12 mouse cellular contexts compared by ENCODE assay signal in the genomic region with DNA sequence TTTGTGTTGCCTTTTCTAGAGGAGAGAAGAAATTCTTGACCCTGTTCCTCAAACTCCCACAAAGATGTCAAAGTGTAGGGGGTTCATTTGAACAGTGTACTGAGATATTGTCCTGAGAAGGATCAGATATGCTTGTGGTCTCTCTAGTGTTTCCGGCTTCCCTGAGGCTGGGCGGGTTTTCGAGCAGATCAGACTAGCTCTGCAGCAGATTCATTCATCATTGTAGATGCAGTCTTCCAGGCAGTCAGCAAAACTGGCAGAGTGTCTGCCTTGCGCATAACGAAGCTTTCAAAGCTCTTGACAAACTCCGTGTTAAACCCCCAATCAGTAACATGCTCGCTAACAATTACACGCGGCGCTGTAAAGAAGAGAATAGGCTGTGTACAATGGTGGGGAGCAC.
DNase-seq lines count a peak whose midpoint lies in the region; ATAC-seq and TF ChIP-seq lines count a peak whose summit lies in the region.
"Had no signal": no experiment of that assay in that cellular context is flagged by ENCODE, and none has a peak within 500 bp of the region (broad histone marks: within the 10 kb centered on the region; RNA-seq: fewer than 3 reads in every experiment).

No protein-coding gene starts in this region.

- no peak overlapping the region for H3K4me2 ChIP-seq in hindbrain, embryonic 13.5 days
- H3K4me2 ChIP-seq in hindbrain, embryonic 12.5 days (replicated peaks) = no peak overlapping the region
- no peak overlapping the region for H3K4me2 ChIP-seq in midbrain, postnatal 0 days (ENCODE audit: low read depth, low read length, poor library complexity, severe bottlenecking)
- no peak overlapping the region for H3K4me2 ChIP-seq in midbrain, embryonic 15.5 days
- H3K4me2 ChIP-seq: neural tube, embryonic 12.5 days had no signal

- ATAC-seq in hindbrain, embryonic 13.5 days (ENCODE audit: low FRiP score) = no peak
- ATAC-seq in hindbrain, embryonic 12.5 days (ENCODE audit: low FRiP score) = no peak
- ATAC-seq in midbrain, postnatal 0 days (ENCODE audit: low FRiP score) = no peak
- ATAC-seq in midbrain, embryonic 15.5 days (replicated peaks) = no peak
- ATAC-seq: CD4-positive, CD25-positive, alpha-beta regulatory T cell, adult 4 months; lung, postnatal 0 days had no signal

- no peaks in the 10 kb centered on the region for H3K36me3 ChIP-seq in hindbrain, embryonic 13.5 days
- no peaks in the 10 kb centered on the region for H3K36me3 ChIP-seq in hindbrain, embryonic 12.5 days
- no peaks in the 10 kb centered on the region for H3K36me3 ChIP-seq in midbrain, postnatal 0 days (ENCODE audit: insufficient read depth, low read length)
- no peaks in the 10 kb centered on the region for H3K36me3 ChIP-seq in midbrain, embryonic 15.5 days (replicated peaks)
- H3K36me3 ChIP-seq: neural tube, embryonic 12.5 days had no signal

- no peak overlapping the region for H3K9ac ChIP-seq in hindbrain, embryonic 13.5 days
- H3K9ac ChIP-seq in hindbrain, embryonic 12.5 days = no peak overlapping the region
- no peak overlapping the region for H3K9ac ChIP-seq in midbrain, postnatal 0 days (replicated peaks; ENCODE audit: low read length, poor library complexity, severe bottlenecking)
- H3K9ac ChIP-seq in midbrain, embryonic 15.5 days = no peak overlapping the region
- H3K9ac ChIP-seq: neural tube, embryonic 12.5 days had no signal

- 73% methylated on average over 10 of the region's 10 CpGs for WGBS in hindbrain, embryonic 13.5 days
- WGBS in hindbrain, embryonic 12.5 days = 83% methylated on average over 10 of the region's 10 CpGs
- 66% methylated on average over 10 of the region's 10 CpGs for WGBS in midbrain, postnatal 0 days
- WGBS in midbrain, embryonic 15.5 days = 67% methylated on average over 10 of the region's 10 CpGs

- intact Hi-C loops in gastrocnemius, adult 2 months (cut with DNase I) = no loop called here
- intact Hi-C loops in heart, postnatal 36 days (cut with DNase I) = no loop called here

- TF ChIP-seq CTCF in midbrain, postnatal 0 days (IDR thresholded peaks at IDR 0.05) = no peak
- no peak for TF ChIP-seq CTCF in gastrocnemius, adult 2 months (IDR thresholded peaks at IDR 0.05)

- H3K27ac ChIP-seq in hindbrain, embryonic 13.5 days = 0 out of 2 replicates have a peak overlapping the region, but pooled peaks have one; percentile 9
- H3K27ac ChIP-seq in hindbrain, embryonic 12.5 days = no peak overlapping the region
- H3K27ac ChIP-seq in midbrain, postnatal 0 days (ENCODE audit: low read depth, low read length) = no peak overlapping the region
- H3K27ac ChIP-seq in midbrain, embryonic 15.5 days = no peak overlapping the region
- no peak overlapping the region for H3K27ac ChIP-seq in gastrocnemius, adult 2 months
- H3K27ac ChIP-seq: neural tube, embryonic 12.5 days had no signal

- DNase-seq in midbrain, postnatal 0 days (ENCODE audit: low spot score) = peak; percentile 30
- DNase-seq in naive thymus-derived CD4-positive, alpha-beta T cell, adult 2 months (ENCODE audit: low read depth) = peak; percentile 1
- no peak for DNase-seq in gastrocnemius, adult 2 months
- no peak for DNase-seq in adrenal gland, postnatal 4 days (ENCODE audit: low spot score in 2 of 2)
- no peak for DNase-seq in heart, postnatal 36 days
- DNase-seq: cerebellum, adult 11 months had no signal

- H3K9me3 ChIP-seq in hindbrain, embryonic 13.5 days = no peaks in the 10 kb centered on the region
- no peaks in the 10 kb centered on the region for H3K9me3 ChIP-seq in hindbrain, embryonic 12.5 days (replicated peaks)
- no peaks in the 10 kb centered on the region for H3K9me3 ChIP-seq in midbrain, postnatal 0 days (ENCODE audit: low read length)
- H3K9me3 ChIP-seq in midbrain, embryonic 15.5 days = no peaks in the 10 kb centered on the region
- H3K9me3 ChIP-seq: neural tube, embryonic 12.5 days had no signal

- no peaks in the 10 kb centered on the region for H3K27me3 ChIP-seq in hindbrain, embryonic 13.5 days
- no peaks in the 10 kb centered on the region for H3K27me3 ChIP-seq in hindbrain, embryonic 12.5 days
- H3K27me3 ChIP-seq in midbrain, postnatal 0 days (ENCODE audit: insufficient read depth, low read length) = no peaks in the 10 kb centered on the region
- no peaks in the 10 kb centered on the region for H3K27me3 ChIP-seq in midbrain, embryonic 15.5 days (replicated peaks)
- H3K27me3 ChIP-seq: neural tube, embryonic 12.5 days had no signal

- H3K4me3 ChIP-seq in hindbrain, embryonic 13.5 days = no peak overlapping the region
- no peak overlapping the region for H3K4me3 ChIP-seq in hindbrain, embryonic 12.5 days
- no peak overlapping the region for H3K4me3 ChIP-seq in midbrain, postnatal 0 days (ENCODE audit: low read depth, low read length)
- H3K4me3 ChIP-seq in midbrain, embryonic 15.5 days = no peak overlapping the region
- no peak overlapping the region for H3K4me3 ChIP-seq in gastrocnemius, adult 2 months
- H3K4me3 ChIP-seq: neural tube, embryonic 12.5 days had no signal

- no peaks in the 10 kb centered on the region; the same call in 1 of the 2 replicates for H3K4me1 ChIP-seq in hindbrain, embryonic 13.5 days (replicated peaks)
- no peaks in the 10 kb centered on the region for H3K4me1 ChIP-seq in hindbrain, embryonic 12.5 days
- H3K4me1 ChIP-seq in midbrain, postnatal 0 days (ENCODE audit: insufficient read depth, low read length) = no peaks in the 10 kb centered on the region
- H3K4me1 ChIP-seq in midbrain, embryonic 15.5 days = no peaks in the 10 kb centered on the region
- H3K4me1 ChIP-seq: neural tube, embryonic 12.5 days had no signal

Comparison
In these comparisons a context has a peak if more than half of its experiments do, and no peak if none do; other contexts are left out.
1. DNase-seq: peak in midbrain, postnatal 0 days (single experiment) and naive thymus-derived CD4-positive, alpha-beta T cell, adult 2 months (single experiment); none in gastrocnemius, adult 2 months (single experiment), adrenal gland, postnatal 4 days (0 of 2) and heart, postnatal 36 days (0 of 2).